Mouse (Mus musculus) heart, embryonic 11.5 days (tissue): ENCODE measurements around the gene Zfp646. TPM values are rescaled to one million over a fixed set of nuclear protein-coding genes. Genes with fewer than 3 reads are reported as not detected.

ENCODE experiments used
- ATAC-seq: fragments of 200-750 bp; cut with Nextera tagmentation; replicated peaks from 2 replicates; pipeline ENCODE4 v1.8.0; 2017; ENCODE audit warnings: moderate library complexity; ENCODE audit not compliant: insufficient number of reproducible peaks, low FRiP score, low TSS enrichment
- H3K27ac ChIP-seq: fragments of 300-500 bp; sonication (generic); 2 replicates; pipeline ENCODE4 v1.5.1; 2014; ENCODE audit warnings: mild to moderate bottlenecking, low read depth, low read length
- H3K27me3 ChIP-seq: fragments of 300-500 bp; sonication (generic); 2 replicates; pipeline ENCODE4 v1.6.1; 2014; ENCODE audit warnings: mild to moderate bottlenecking, low read length, mixed read lengths; ENCODE audit not compliant: control insufficient read depth, insufficient read depth
- H3K36me3 ChIP-seq: fragments of 300-500 bp; sonication (generic); 2 replicates; pipeline ENCODE4 v1.6.1; 2014; ENCODE audit warnings: mild to moderate bottlenecking, low read length, moderate library complexity, mixed read lengths; ENCODE audit not compliant: control insufficient read depth, insufficient read depth
- H3K4me1 ChIP-seq: fragments of 300-500 bp; sonication (generic); 2 replicates; pipeline ENCODE4 v1.6.1; 2014; ENCODE audit warnings: low read length; ENCODE audit not compliant: control insufficient read depth, insufficient read depth
- H3K4me2 ChIP-seq: fragments of 300-500 bp; sonication (generic); 2 replicates; pipeline ENCODE4 v1.6.1; 2014; ENCODE audit warnings: mild to moderate bottlenecking, moderate library complexity
- H3K4me3 ChIP-seq: fragments of 300-500 bp; sonication (generic); 2 replicates; pipeline ENCODE4 v1.5.1; 2014; ENCODE audit warnings: low read depth, low read length
- H3K9ac ChIP-seq: fragments of 300-500 bp; sonication (generic); 2 replicates; pipeline ENCODE4 v1.6.1; 2014; ENCODE audit warnings: mild to moderate bottlenecking, low read depth, low read length, moderate library complexity
- H3K9me3 ChIP-seq: fragments of 300-500 bp; sonication (generic); replicated peaks from 2 replicates; pipeline ENCODE4 v1.6.1; 2016; ENCODE audit warnings: low read length; ENCODE audit not compliant: control insufficient read depth
- WGBS: fragments of 180-500 bp; shearing (Covaris S2); extraction: QIAGEN DNeasy Blood & Tissue Kit; methylation state at CpG from one replicate; pipeline ENCODE4 v1.1.7; 2014; ENCODE audit not compliant: insufficient replicate concordance; 5-methylcytosine and 5-hydroxymethylcytosine counted together
- polyA plus RNA-seq: library from polyadenylated mRNA; unstranded; fragments of >200 nt; fragmentation: Nextera tagmentation; extraction: Ambion mirVana; gene quantifications from 2 replicates; pipeline ENCODE4 v1.2.1, GENCODE M21; 2014

Gene Zfp646
- polyA plus RNA-seq, 1 experiment from 2014 or later, result 12.0 TPM

DNA sequence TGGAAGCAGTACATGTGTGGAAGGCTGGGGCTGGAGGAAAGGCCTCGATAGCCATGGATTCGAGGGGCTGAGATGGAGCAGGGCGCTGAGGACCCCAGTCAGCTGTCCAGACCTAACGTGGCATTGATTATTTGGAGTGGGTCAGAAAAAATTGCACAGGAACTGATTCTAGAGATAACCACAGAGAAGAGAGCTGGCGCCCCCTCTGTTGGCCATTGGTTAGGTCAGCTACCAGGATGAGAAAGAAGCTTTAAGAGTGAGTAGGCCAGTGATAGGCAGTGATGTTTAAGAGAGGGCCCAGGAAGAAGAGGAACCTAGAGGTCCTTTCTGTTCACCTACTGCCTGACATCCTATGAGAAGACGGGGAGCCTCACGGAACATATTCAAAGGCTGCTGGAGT is 43.3 kb downstream of the Zfp646 start:
- peaks cover 5% of the 10 kb centered on the region; the same call in 1 of the 2 replicates for H3K36me3 ChIP-seq
- ATAC-seq, result no peak
- H3K4me1 ChIP-seq, result no peaks in the 10 kb centered on the region
- no peaks in the 10 kb centered on the region for H3K9me3 ChIP-seq
- no peak overlapping the region for H3K4me3 ChIP-seq
- H3K9ac ChIP-seq, result no peak overlapping the region
- WGBS, result 76% methylated on average over 7 of the region's 7 CpGs
- no peak overlapping the region for H3K4me2 ChIP-seq
- H3K27ac ChIP-seq, result no peak overlapping the region
- H3K27me3 ChIP-seq, result no peaks in the 10 kb centered on the region

DNA sequence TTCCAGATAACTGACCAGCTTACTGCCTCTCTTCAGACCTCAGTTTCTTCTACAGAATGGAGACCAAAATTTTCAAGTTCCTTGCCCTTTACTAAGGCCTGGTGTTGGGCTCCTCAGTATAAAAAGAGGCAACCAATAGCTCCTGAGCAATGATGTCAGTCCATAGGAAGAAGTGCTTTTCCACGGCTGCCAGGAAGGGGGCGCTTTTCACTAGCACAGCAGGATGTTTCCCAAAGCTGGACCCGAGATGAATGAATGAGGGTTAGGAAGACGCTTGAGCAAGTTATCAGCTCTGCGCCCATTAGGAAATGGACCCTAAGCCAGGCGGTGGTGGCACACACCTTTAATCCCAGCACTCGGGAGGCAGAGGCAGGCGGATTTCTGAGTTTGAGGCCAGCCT is 45.5 kb downstream of the Zfp646 start:
- Histone ChIP-seq H3K27me3 (no peaks in the 10 kb centered on the region), H3K4me2 (no peak overlapping the region), H3K9ac (no peak overlapping the region), H3K4me1 (no peaks in the 10 kb centered on the region), H3K4me3 (no peak overlapping the region), H3K27ac (no peak overlapping the region), H3K36me3 (peaks cover 5% of the 10 kb centered on the region; the same call in 1 of the 2 replicates), H3K9me3 (no peaks in the 10 kb centered on the region)
- WGBS, result 62% methylated on average over 8 of the region's 8 CpGs
- ATAC-seq, result no peak

DNA sequence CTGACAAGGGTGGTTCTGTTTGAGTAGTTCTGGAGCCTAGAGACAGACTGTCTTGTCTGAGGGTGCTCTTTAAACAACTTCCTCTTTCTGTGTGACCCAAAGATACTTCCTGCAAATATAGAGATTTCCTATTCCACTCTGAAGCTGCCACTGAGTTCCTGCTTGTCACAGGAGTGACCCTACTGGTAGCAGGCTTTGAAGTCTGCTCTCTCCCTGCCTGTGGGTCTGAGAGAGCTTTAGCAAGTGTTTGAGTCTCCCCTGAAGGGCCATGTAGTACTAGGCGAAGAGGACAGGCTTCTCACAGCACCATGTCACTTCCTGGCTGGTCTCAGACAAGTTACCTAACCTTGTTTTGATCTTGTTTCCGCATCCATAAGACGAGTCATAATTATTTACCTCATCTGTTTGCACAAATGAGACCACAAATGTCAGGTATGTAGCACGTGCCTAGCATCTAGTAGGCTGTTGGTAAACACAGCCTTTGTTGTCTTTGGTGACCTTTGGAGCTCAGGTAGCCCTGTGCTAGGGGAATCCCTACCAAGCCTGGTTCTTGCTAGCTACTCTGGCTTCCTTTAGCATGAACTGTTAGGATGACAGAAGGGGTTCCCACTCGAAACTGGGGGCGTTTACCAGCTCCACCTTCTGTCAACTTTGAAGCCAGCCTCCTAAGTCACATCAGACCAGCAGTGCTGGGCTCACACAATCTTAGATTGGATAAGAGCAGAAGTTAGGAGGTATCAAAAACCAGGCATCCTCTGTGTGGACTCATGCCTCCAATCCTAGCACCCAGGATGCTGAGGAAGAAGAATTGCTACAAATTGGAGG is 46.6 kb downstream of the Zfp646 start:
- Histone ChIP-seq H3K27ac (no peak overlapping the region), H3K4me1 (no peaks in the 10 kb centered on the region), H3K9me3 (no peaks in the 10 kb centered on the region), H3K27me3 (no peaks in the 10 kb centered on the region), H3K9ac (no peak overlapping the region), H3K4me2 (no peak overlapping the region), H3K4me3 (no peak overlapping the region), H3K36me3 (no peaks in the 10 kb centered on the region; the same call in 1 of the 2 replicates)
- ATAC-seq, result no peak
- WGBS, result 80% methylated on average over 6 of the region's 6 CpGs

DNA sequence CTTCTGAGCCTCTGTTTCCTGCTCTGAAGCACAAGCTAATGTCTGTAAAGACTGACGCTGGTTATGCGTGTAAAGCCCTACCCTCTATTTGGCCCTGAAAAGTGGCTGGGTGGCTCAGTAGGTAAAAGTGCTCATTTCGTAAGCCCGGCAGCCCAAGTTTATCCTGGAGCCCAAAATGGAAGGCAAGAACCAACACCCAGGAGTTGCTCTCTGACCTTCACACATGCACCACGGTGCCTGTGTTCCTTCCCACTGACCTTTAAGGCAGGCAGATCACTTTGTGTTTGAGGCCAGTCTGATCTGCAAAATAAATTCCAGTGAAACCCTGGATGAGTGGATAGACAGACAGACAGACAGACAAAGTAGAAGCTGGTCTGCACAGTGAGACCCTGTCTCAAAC is 47.7 kb downstream of the Zfp646 start:
- Histone ChIP-seq H3K36me3 (no peaks in the 10 kb centered on the region), H3K27me3 (peaks cover 5% of the 10 kb centered on the region), H3K4me2 (no peak overlapping the region), H3K27ac (no peak overlapping the region), H3K9ac (no peak overlapping the region), H3K4me1 (no peaks in the 10 kb centered on the region), H3K9me3 (no peaks in the 10 kb centered on the region), H3K4me3 (no peak overlapping the region)
- WGBS, result 87% methylated on average over 5 of the region's 5 CpGs
- no peak for ATAC-seq

GRCm38 (mm10) chr7:127925252-127925651 is 49.2 kb downstream of the Zfp646 start:
- 82% methylated on average over 5 of the region's 5 CpGs for WGBS
- Histone ChIP-seq H3K4me2 (no peak overlapping the region), H3K4me1 (0 out of 2 replicates have a peak, but pooled peaks cover 3% of the 10 kb centered on the region), H3K36me3 (no peaks in the 10 kb centered on the region), H3K4me3 (no peak overlapping the region), H3K9ac (no peak overlapping the region), H3K27ac (no peak overlapping the region), H3K27me3 (peaks cover 15% of the 10 kb centered on the region), H3K9me3 (no peaks in the 10 kb centered on the region)
- no peak for ATAC-seq

DNA sequence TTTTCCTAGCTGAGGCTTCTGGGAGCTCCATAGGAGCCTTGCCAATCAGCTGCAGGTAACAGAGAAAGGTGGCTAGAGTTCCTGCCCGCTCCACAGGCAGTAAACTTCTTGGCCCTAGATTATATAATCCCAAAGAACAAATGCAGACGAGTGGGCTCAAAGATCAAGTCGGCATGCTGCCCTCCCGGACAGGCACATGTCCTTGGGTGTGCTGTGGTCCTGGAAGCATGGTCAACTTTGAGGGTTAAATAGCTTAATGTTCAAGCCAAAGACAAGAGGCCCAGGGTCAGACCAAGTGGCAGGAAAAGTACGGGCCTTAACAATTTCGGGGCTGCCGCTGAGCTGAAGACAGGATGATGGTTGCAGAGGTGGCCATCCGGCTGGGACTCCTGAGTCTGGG is 50.0 kb downstream of the Zfp646 start:
- H3K4me2 ChIP-seq, result no peak overlapping the region
- H3K9ac ChIP-seq, result no peak overlapping the region
- WGBS, result 84% methylated on average over 8 of the region's 8 CpGs
- peaks cover 17% of the 10 kb centered on the region for H3K27me3 ChIP-seq
- no peaks in the 10 kb centered on the region for H3K9me3 ChIP-seq
- H3K4me3 ChIP-seq, result no peak overlapping the region
- H3K27ac ChIP-seq, result no peak overlapping the region
- no peak for ATAC-seq
- H3K36me3 ChIP-seq, result no peaks in the 10 kb centered on the region
- 0 out of 2 replicates have a peak, but pooled peaks cover 3% of the 10 kb centered on the region for H3K4me1 ChIP-seq

DNA sequence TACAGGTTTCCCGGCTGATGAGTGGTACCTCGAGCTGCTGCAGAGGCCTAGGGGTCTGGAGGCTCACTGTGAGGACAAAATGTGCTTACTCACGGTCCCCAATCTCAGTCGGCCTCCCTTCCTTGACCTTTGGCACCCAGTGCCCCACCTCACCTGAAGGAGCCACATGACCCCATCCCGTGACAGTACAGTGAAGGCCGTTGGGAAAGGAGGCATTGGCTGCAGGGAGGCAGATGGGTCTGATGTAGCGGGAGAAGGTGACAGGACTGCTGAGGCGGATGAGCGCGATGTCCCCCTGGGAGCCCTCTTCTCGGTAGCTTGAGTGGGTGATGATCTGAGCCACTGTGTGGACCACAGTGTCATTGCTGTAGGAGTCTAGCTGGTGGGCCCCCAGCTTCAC is 50.8 kb downstream of the Zfp646 start:
- Histone ChIP-seq H3K27me3 (peaks cover 17% of the 10 kb centered on the region), H3K4me2 (no peak overlapping the region), H3K9ac (no peak overlapping the region), H3K27ac (no peak overlapping the region), H3K4me3 (no peak overlapping the region), H3K4me1 (0 out of 2 replicates have a peak, but pooled peaks cover 3% of the 10 kb centered on the region), H3K36me3 (no peaks in the 10 kb centered on the region), H3K9me3 (no peaks in the 10 kb centered on the region)
- no peak for ATAC-seq
- 81% methylated on average over 11 of the region's 11 CpGs for WGBS

GRCm38 (mm10) chr7:127927726-127928125 is 51.7 kb downstream of the Zfp646 start:
- Histone ChIP-seq H3K9ac (no peak overlapping the region), H3K27me3 (peaks cover 17% of the 10 kb centered on the region), H3K4me3 (no peak overlapping the region), H3K36me3 (no peaks in the 10 kb centered on the region), H3K27ac (no peak overlapping the region), H3K9me3 (no peaks in the 10 kb centered on the region), H3K4me1 (0 out of 2 replicates have a peak, but pooled peaks cover 3% of the 10 kb centered on the region), H3K4me2 (no peak overlapping the region)
- no peak for ATAC-seq
- 84% methylated on average over 11 of the region's 11 CpGs for WGBS

GRCm38 (mm10) chr7:127928596-127928995 is 52.6 kb downstream of the Zfp646 start:
- H3K4me1 ChIP-seq, result 0 out of 2 replicates have a peak, but pooled peaks cover 3% of the 10 kb centered on the region
- H3K9ac ChIP-seq, result no peak overlapping the region
- H3K4me2 ChIP-seq, result peak overlapping the region; percentile 56
- H3K36me3 ChIP-seq, result no peaks in the 10 kb centered on the region
- H3K27me3 ChIP-seq, result peaks cover 17% of the 10 kb centered on the region
- no peaks in the 10 kb centered on the region for H3K9me3 ChIP-seq
- WGBS, result 35% methylated on average over 5 of the region's 5 CpGs
- ATAC-seq, result no peak
- peak overlapping the region; percentile 24; the same call in 1 of the 2 replicates for H3K4me3 ChIP-seq
- no peak overlapping the region for H3K27ac ChIP-seq
